Mouse (Mus musculus) thymus, postnatal 25 days (tissue): ENCODE measurements around the gene Gdpgp1.
A peak's percentile ranks its signal among the peaks of the same experiment; 100 is the strongest.

Experiments used
- DNase-seq: peaks from one replicate; pipeline ENCODE4 v3.0.0; 2022

The Gdpgp1 gene

GRCm38 (mm10) chr7:80232489-80233029, at the start of gene Gdpgp1, which contains the start of gene Cib1:
Gene Gdpgp1 (plus strand): TSS chr7:80232865.
Gene Cib1 (minus strand): TSS chr7:80232813.
- peak; percentile 99 for DNase-seq

- no peak for DNase-seq
These were observed 49.2 kb upstream of the Gdpgp1 start for GRCm38 (mm10) chr7:80183466-80183865.

GRCm38 (mm10) chr7:80183969-80184368, 48.7 kb upstream of the Gdpgp1 start:
- no peak for DNase-seq

- DNase-seq: no peak
These were observed 48.1 kb upstream of the Gdpgp1 start for GRCm38 (mm10) chr7:80184551-80184950.

GRCm38 (mm10) chr7:80184968-80185367, 47.7 kb upstream of the Gdpgp1 start:
- no peak for DNase-seq

GRCm38 (mm10) chr7:80186021-80186420, 46.6 kb upstream of the Gdpgp1 start:
- no peak for DNase-seq

GRCm38 (mm10) chr7:80186531-80187296, 46.0 kb upstream of the Gdpgp1 start, which contains the start of gene Sema4b:
Gene Sema4b (plus strand): TSS chr7:80186841.
- peak; percentile 82 for DNase-seq

- no peak for DNase-seq
These were observed 45.2 kb upstream of the Gdpgp1 start for GRCm38 (mm10) chr7:80187501-80187900.

- DNase-seq: no peak
These were observed 44.0 kb upstream of the Gdpgp1 start for GRCm38 (mm10) chr7:80188579-80189125.

- no peak for DNase-seq
These were observed 43.3 kb upstream of the Gdpgp1 start for GRCm38 (mm10) chr7:80189147-80189933.

GRCm38 (mm10) chr7:80191455-80191854, 41.2 kb upstream of the Gdpgp1 start:
- DNase-seq: peak; percentile 47

- peak; percentile 92 for DNase-seq
These were observed 40.2 kb upstream of the Gdpgp1 start for GRCm38 (mm10) chr7:80192226-80193061.

- DNase-seq: no peak
These were observed 38.5 kb upstream of the Gdpgp1 start for GRCm38 (mm10) chr7:80193941-80194739.

- no peak for DNase-seq
These were observed 37.5 kb upstream of the Gdpgp1 start for GRCm38 (mm10) chr7:80195146-80195545.

- no peak for DNase-seq
These were observed 36.9 kb upstream of the Gdpgp1 start for GRCm38 (mm10) chr7:80195576-80196263.

- peak; percentile 46 for DNase-seq
These were observed 35.3 kb upstream of the Gdpgp1 start for GRCm38 (mm10) chr7:80197371-80197770.

- peak; percentile 82 for DNase-seq
These were observed 34.5 kb upstream of the Gdpgp1 start for GRCm38 (mm10) chr7:80197941-80198778.

- no peak for DNase-seq
These were observed 33.8 kb upstream of the Gdpgp1 start for GRCm38 (mm10) chr7:80198863-80199262.

GRCm38 (mm10) chr7:80199286-80199685, 33.4 kb upstream of the Gdpgp1 start:
- DNase-seq: no peak
